8 mouse cellular contexts compared by ENCODE assay signal in the genomic region with DNA sequence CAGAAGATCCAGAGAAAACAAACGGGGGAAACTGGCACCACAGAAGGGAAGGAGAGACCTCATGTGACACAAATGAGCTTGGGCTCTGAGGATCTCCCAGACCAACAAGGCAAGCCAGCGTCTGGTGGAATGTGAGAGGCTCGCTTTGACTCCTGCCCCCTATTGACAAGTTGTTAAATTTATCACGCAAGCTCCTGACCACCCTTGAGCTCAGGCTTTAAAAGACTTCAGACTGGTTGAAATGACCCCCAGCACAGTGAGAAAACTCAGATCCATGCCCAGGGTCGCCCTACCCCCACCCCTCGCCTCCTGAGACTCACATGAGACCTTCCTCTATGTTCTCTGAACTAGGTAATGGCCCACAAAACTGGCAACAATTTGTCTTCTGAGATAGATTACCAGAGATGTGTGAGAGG. TPM values are rescaled to one million over a fixed set of nuclear protein-coding genes. Genes with fewer than 3 reads are reported as not detected.
DNase-seq lines count a peak whose midpoint lies in the region; ATAC-seq and TF ChIP-seq lines count a peak whose summit lies in the region.

A gene (plus strand): TSS at position 242 of the 416 bp plus-strand sequence.

- peak; percentile 62 for TF ChIP-seq CTCF in lung, embryonic 14.5 days (IDR thresholded peaks at IDR 0.05; ENCODE audit: low read depth)

- peak; percentile 48 for ATAC-seq in lung, embryonic 14.5 days (ENCODE audit: insufficient read depth)
- ATAC-seq in forebrain, embryonic 16.5 days: peak; percentile 11
- 0 out of 2 replicates have a peak, but pooled peaks have one; percentile 48 for ATAC-seq in midbrain, embryonic 14.5 days (ENCODE audit: low FRiP score, low TSS enrichment)

- WGBS in lung, embryonic 14.5 days: 2% methylated on average over 6 of the region's 6 CpGs
- under 1% methylated on average over 6 of the region's 6 CpGs for WGBS in forebrain, embryonic 16.5 days
- 4% methylated on average over 6 of the region's 6 CpGs for WGBS in midbrain, embryonic 14.5 days

- DNase-seq in lung, embryonic 14.5 days: peak; percentile 80
- DNase-seq in lung, postnatal 25 days (ENCODE audit: low spot score): no peak
- peak; percentile 51 for DNase-seq in brain, embryonic 18.5 days (ENCODE audit: low read depth, low spot score)
- no peak for DNase-seq in left cerebral cortex, postnatal 25 days (ENCODE audit: low spot score in 2 of 2)
- peak; percentile 82 for DNase-seq in midbrain, embryonic 14.5 days
- DNase-seq in adrenal gland, postnatal 4 days (ENCODE audit: low spot score in 2 of 2): no peak
- DNase-seq in spleen, postnatal 14 days (ENCODE audit: low spot score in 2 of 2): no peak

- peak within 1 kb of the TSS; percentile 87 for H3K27ac ChIP-seq in lung, embryonic 14.5 days (ENCODE audit: low read depth)
- peak within 1 kb of the TSS; percentile 87 for H3K27ac ChIP-seq in forebrain, embryonic 16.5 days (ENCODE audit: low read length)
- H3K27ac ChIP-seq in midbrain, embryonic 14.5 days (replicated peaks; ENCODE audit: low read depth, low read length): peak within 1 kb of the TSS; percentile 92

- H3K4me3 ChIP-seq in lung, embryonic 14.5 days (ENCODE audit: low read depth, low read length): peak within 1 kb of the TSS; percentile 45
- H3K4me3 ChIP-seq in forebrain, embryonic 16.5 days (replicated peaks; ENCODE audit: low read length): peak within 1 kb of the TSS; percentile 56
- peak within 1 kb of the TSS; percentile 57 for H3K4me3 ChIP-seq in midbrain, embryonic 14.5 days (replicated peaks; ENCODE audit: low read depth, low read length)

- H3K9me3 ChIP-seq in lung, embryonic 14.5 days (ENCODE audit: low read depth, low read length): no peaks in the 10 kb centered on the region
- H3K9me3 ChIP-seq in forebrain, embryonic 16.5 days (ENCODE audit: control insufficient read depth, low read length): no peaks in the 10 kb centered on the region
- H3K9me3 ChIP-seq in midbrain, embryonic 14.5 days (ENCODE audit: control insufficient read depth, low read length): no peaks in the 10 kb centered on the region

- H3K27me3 ChIP-seq in lung, embryonic 14.5 days (ENCODE audit: insufficient read depth, low read length): no peaks in the 10 kb centered on the region
- no peaks in the 10 kb centered on the region for H3K27me3 ChIP-seq in forebrain, embryonic 16.5 days (replicated peaks; ENCODE audit: control insufficient read depth, insufficient read depth, low read length)
- H3K27me3 ChIP-seq in midbrain, embryonic 14.5 days (ENCODE audit: control insufficient read depth, insufficient read depth, low read length): no peaks in the 10 kb centered on the region

- H3K9ac ChIP-seq in lung, embryonic 14.5 days: peak within 1 kb of the TSS; percentile 60
- peak within 1 kb of the TSS; percentile 71 for H3K9ac ChIP-seq in forebrain, embryonic 16.5 days (replicated peaks; ENCODE audit: low read depth, low read length)
- peak within 1 kb of the TSS; percentile 70 for H3K9ac ChIP-seq in midbrain, embryonic 14.5 days (replicated peaks; ENCODE audit: low read length)

- intact Hi-C loops in left cerebral cortex, postnatal 25 days (cut with DNase I): loop anchor here (2.0 kb wide), 2 partner anchors 34 to 42 kb away; no protein-coding TSS in a partner anchor

- H3K4me1 ChIP-seq in lung, embryonic 14.5 days (ENCODE audit: insufficient read depth): no peaks in the 10 kb centered on the region
- H3K4me1 ChIP-seq in forebrain, embryonic 16.5 days (replicated peaks; ENCODE audit: control insufficient read depth, insufficient read depth, low read length): peaks cover 14% of the 10 kb centered on the region
- H3K4me1 ChIP-seq in midbrain, embryonic 14.5 days (ENCODE audit: control insufficient read depth, insufficient read depth, low read length): peaks cover 16% of the 10 kb centered on the region

- H3K36me3 ChIP-seq in lung, embryonic 14.5 days (ENCODE audit: insufficient read depth): peaks cover 34% of the 10 kb centered on the region
- H3K36me3 ChIP-seq in forebrain, embryonic 16.5 days (ENCODE audit: control insufficient read depth, insufficient read depth): peaks cover 3% of the 10 kb centered on the region; the same call in 1 of the 2 replicates
- peaks cover 23% of the 10 kb centered on the region for H3K36me3 ChIP-seq in midbrain, embryonic 14.5 days (ENCODE audit: control insufficient read depth, insufficient read depth, low read length)

- peak within 1 kb of the TSS; percentile 74 for H3K4me2 ChIP-seq in lung, embryonic 14.5 days
- H3K4me2 ChIP-seq in forebrain, embryonic 16.5 days (ENCODE audit: low read length): peak within 1 kb of the TSS; percentile 62
- peak within 1 kb of the TSS; percentile 65 for H3K4me2 ChIP-seq in midbrain, embryonic 14.5 days (ENCODE audit: low read length)

RNA-seq across cellular contexts. Expression of the gene that starts here (rescaled TPM):
- 6.1 and 6.8 TPM in 2 replicates for polyA plus RNA-seq in lung, embryonic 14.5 days (2014; fragmentation: Nextera tagmentation; extraction: Ambion mirVana)
- polyA plus RNA-seq in forebrain, embryonic 16.5 days (2015; fragmentation: Nextera tagmentation; extraction: Ambion mirVana): 21.1 and 24.1 TPM in 2 replicates
- 10 to 100 TPM; 75.4 to 75.9 TPM for total RNA-seq in left cerebral cortex, postnatal 25 days (2021)
- polyA plus RNA-seq in midbrain, embryonic 14.5 days (2014; fragmentation: Nextera tagmentation; extraction: Ambion mirVana): 32.4 and 36.5 TPM in 2 replicates
- 1 to 10 TPM; 6.6 to 6.7 TPM for total RNA-seq in adrenal gland, postnatal 4 days (2021)

Comparison
In these comparisons a context has a peak if more than half of its experiments do, and no peak if none do; other contexts are left out.
1. RNA of the gene that starts here (total RNA-seq): 75.4 to 75.9 TPM in left cerebral cortex, postnatal 25 days; 6.6 to 6.7 TPM in adrenal gland, postnatal 4 days; every median in the first group is over 4 times any median in the second.
2. DNase-seq: peak in lung, embryonic 14.5 days (single experiment), brain, embryonic 18.5 days (single experiment) and midbrain, embryonic 14.5 days (single experiment); none in lung, postnatal 25 days (single experiment), left cerebral cortex, postnatal 25 days (0 of 2), adrenal gland, postnatal 4 days (0 of 2) and spleen, postnatal 14 days (0 of 2).
3. Peak in every context shown above with its lines, with median percentiles within 50 percentile points of each other: ATAC-seq, H3K27ac ChIP-seq, H3K4me2 ChIP-seq, H3K4me3 ChIP-seq and H3K9ac ChIP-seq.